Mouse (Mus musculus): ENCODE results near the gene Dhx35. TPM values are rescaled to one million over a fixed set of nuclear protein-coding genes. Genes with fewer than 3 reads are reported as not detected.

Dhx35 gene
- polyA plus RNA-seq, 2 experiments = 3.2 to 4.6 TPM

- H3K27me3 ChIP-seq (ENCODE audit: control insufficient read depth, insufficient read depth, low read length) = no peaks in the 10 kb centered on the region
- ATAC-seq (ENCODE audit: insufficient read depth) = no peak
- H3K4me1 ChIP-seq (replicated peaks; ENCODE audit: control insufficient read depth in 2 of 2, insufficient read depth in 2 of 2, low read length in 1 of 2) = no peaks in the 10 kb centered on the region
- no peak for DNase-seq (ENCODE audit: low read depth in 3 of 3, low spot score in 3 of 3)
- no peaks in the 10 kb centered on the region; the same call in 1 of the 2 replicates for H3K36me3 ChIP-seq (replicated peaks; ENCODE audit: control insufficient read depth, insufficient read depth, low read depth)
- H3K4me3 ChIP-seq (ENCODE audit: insufficient read depth in 1 of 2, low read depth in 2 of 2, low read length in 2 of 2) = no peak overlapping the region
- H3K9me3 ChIP-seq (ENCODE audit: control insufficient read depth, low read length) = no peaks in the 10 kb centered on the region
- H3K9ac ChIP-seq (replicated peaks) = no peak overlapping the region
- 76% methylated on average over 5 of the region's 5 CpGs for WGBS (ENCODE audit: insufficient replicate concordance)
- no peak overlapping the region for H3K27ac ChIP-seq
- H3K4me2 ChIP-seq (ENCODE audit: low read depth) = no peak overlapping the region
- TF ChIP-seq EP300 (IDR thresholded peaks at IDR 0.05; ENCODE audit: low read depth) = no peak
- TF ChIP-seq CTCF (IDR thresholded peaks at IDR 0.05; ENCODE audit: low read depth) = no peak
These were observed 48.7 kb downstream of the Dhx35 start for GRCm38 (mm10) chr2:158843287-158843686.

GRCm38 (mm10) chr2:158845031-158845430 lies 50.4 kb downstream of the Dhx35 start:
- DNase-seq (ENCODE audit: low read depth in 3 of 3, low spot score in 3 of 3) (no peak), ATAC-seq (ENCODE audit: insufficient read depth) (no peak)
- no peak for TF ChIP-seq EP300 (IDR thresholded peaks at IDR 0.05; ENCODE audit: low read depth)
- no peak for TF ChIP-seq CTCF (IDR thresholded peaks at IDR 0.05; ENCODE audit: low read depth)
- 71% methylated on average over 5 of the region's 5 CpGs for WGBS (ENCODE audit: insufficient replicate concordance)
- H3K4me2 ChIP-seq (ENCODE audit: low read depth) = no peak overlapping the region
- no peak overlapping the region for H3K4me3 ChIP-seq (ENCODE audit: insufficient read depth in 1 of 2, low read depth in 2 of 2, low read length in 2 of 2)
- H3K36me3 ChIP-seq (replicated peaks; ENCODE audit: control insufficient read depth, insufficient read depth, low read depth) = no peaks in the 10 kb centered on the region
- H3K27ac ChIP-seq = no peak overlapping the region
- H3K9ac ChIP-seq (replicated peaks) = no peak overlapping the region
- no peaks in the 10 kb centered on the region for H3K4me1 ChIP-seq (replicated peaks; ENCODE audit: control insufficient read depth in 2 of 2, insufficient read depth in 2 of 2, low read length in 1 of 2)
- no peaks in the 10 kb centered on the region for H3K27me3 ChIP-seq (ENCODE audit: control insufficient read depth, insufficient read depth, low read length)
- H3K9me3 ChIP-seq (ENCODE audit: control insufficient read depth, low read length) = no peaks in the 10 kb centered on the region

- 66% methylated on average over 2 of the region's 2 CpGs for WGBS (ENCODE audit: insufficient replicate concordance)
These were observed 51.6 kb downstream of the Dhx35 start for GRCm38 (mm10) chr2:158846208-158846607.

GRCm38 (mm10) chr2:158847991-158848390 lies 53.4 kb downstream of the Dhx35 start:
- ATAC-seq (ENCODE audit: insufficient read depth) (no peak), DNase-seq (ENCODE audit: low read depth in 3 of 3, low spot score in 3 of 3) (no peak)
- H3K27me3 ChIP-seq (ENCODE audit: control insufficient read depth, insufficient read depth, low read length) = no peaks in the 10 kb centered on the region
- no peaks in the 10 kb centered on the region for H3K4me1 ChIP-seq (replicated peaks; ENCODE audit: control insufficient read depth in 2 of 2, insufficient read depth in 2 of 2, low read length in 1 of 2)
- H3K9me3 ChIP-seq (ENCODE audit: control insufficient read depth, low read length) = no peaks in the 10 kb centered on the region
- H3K36me3 ChIP-seq (replicated peaks; ENCODE audit: control insufficient read depth, insufficient read depth, low read depth) = no peaks in the 10 kb centered on the region
- WGBS (ENCODE audit: insufficient replicate concordance) = 73% methylated on average over 3 of the region's 3 CpGs
- H3K4me2 ChIP-seq (ENCODE audit: low read depth) = no peak overlapping the region
- no peak overlapping the region for H3K4me3 ChIP-seq (ENCODE audit: insufficient read depth in 1 of 2, low read depth in 2 of 2, low read length in 2 of 2)
- TF ChIP-seq CTCF (IDR thresholded peaks at IDR 0.05; ENCODE audit: low read depth) (no peak), EP300 (IDR thresholded peaks at IDR 0.05; ENCODE audit: low read depth) (no peak)
- no peak overlapping the region for H3K9ac ChIP-seq (replicated peaks)
- no peak overlapping the region for H3K27ac ChIP-seq

More at GRCm38 (mm10) chr2:158846208-158846607, 51.6 kb downstream of the Dhx35 start:
- Histone ChIP-seq H3K27ac (no peak overlapping the region), H3K27me3 (ENCODE audit: control insufficient read depth, insufficient read depth, low read length) (no peaks in the 10 kb centered on the region), H3K4me2 (ENCODE audit: low read depth) (no peak overlapping the region), H3K9me3 (ENCODE audit: control insufficient read depth, low read length) (no peaks in the 10 kb centered on the region), H3K4me3 (ENCODE audit: insufficient read depth in 1 of 2, low read depth in 2 of 2, low read length in 2 of 2) (no peak overlapping the region), H3K4me1 (replicated peaks; ENCODE audit: control insufficient read depth in 2 of 2, insufficient read depth in 2 of 2, low read length in 1 of 2) (no peaks in the 10 kb centered on the region), H3K9ac (replicated peaks) (no peak overlapping the region), H3K36me3 (replicated peaks; ENCODE audit: control insufficient read depth, insufficient read depth, low read depth) (no peaks in the 10 kb centered on the region)
- DNase-seq (ENCODE audit: low read depth in 3 of 3, low spot score in 3 of 3) (no peak), ATAC-seq (ENCODE audit: insufficient read depth) (no peak)
- no peak for TF ChIP-seq EP300 (IDR thresholded peaks at IDR 0.05; ENCODE audit: low read depth)
- TF ChIP-seq CTCF (IDR thresholded peaks at IDR 0.05; ENCODE audit: low read depth) = no peak

- Histone ChIP-seq H3K27me3 (ENCODE audit: control insufficient read depth, insufficient read depth, low read length) (no peaks in the 10 kb centered on the region), H3K4me2 (ENCODE audit: low read depth) (no peak overlapping the region), H3K4me3 (ENCODE audit: insufficient read depth in 1 of 2, low read depth in 2 of 2, low read length in 2 of 2) (no peak overlapping the region), H3K36me3 (replicated peaks; ENCODE audit: control insufficient read depth, insufficient read depth, low read depth) (no peaks in the 10 kb centered on the region), H3K9me3 (ENCODE audit: control insufficient read depth, low read length) (no peaks in the 10 kb centered on the region), H3K27ac (no peak overlapping the region), H3K4me1 (replicated peaks; ENCODE audit: control insufficient read depth in 2 of 2, insufficient read depth in 2 of 2, low read length in 1 of 2) (no peaks in the 10 kb centered on the region), H3K9ac (replicated peaks) (no peak overlapping the region)
- DNase-seq (ENCODE audit: low read depth in 3 of 3, low spot score in 3 of 3) = no peak
- WGBS (ENCODE audit: insufficient replicate concordance) = 67% methylated on average over 9 of the region's 9 CpGs
- TF ChIP-seq EP300 (IDR thresholded peaks at IDR 0.05; ENCODE audit: low read depth) (no peak), CTCF (IDR thresholded peaks at IDR 0.05; ENCODE audit: low read depth) (no peak)
- ATAC-seq (ENCODE audit: insufficient read depth) = no peak
These were observed 54.8 kb downstream of the Dhx35 start for GRCm38 (mm10) chr2:158849416-158849815.
